Mouse (Mus musculus): Measurements from ENCODE around the gene Pank1.

Gene Pank1

GRCm38 (mm10) chr19:34819577-34820170 lies 59.6 kb downstream of the Pank1 start:
- DNase-seq = peak; percentile 66 to 91

- DNase-seq = no peak
These were observed 63.9 kb downstream of the Pank1 start for GRCm38 (mm10) chr19:34815371-34815770.

DNA sequence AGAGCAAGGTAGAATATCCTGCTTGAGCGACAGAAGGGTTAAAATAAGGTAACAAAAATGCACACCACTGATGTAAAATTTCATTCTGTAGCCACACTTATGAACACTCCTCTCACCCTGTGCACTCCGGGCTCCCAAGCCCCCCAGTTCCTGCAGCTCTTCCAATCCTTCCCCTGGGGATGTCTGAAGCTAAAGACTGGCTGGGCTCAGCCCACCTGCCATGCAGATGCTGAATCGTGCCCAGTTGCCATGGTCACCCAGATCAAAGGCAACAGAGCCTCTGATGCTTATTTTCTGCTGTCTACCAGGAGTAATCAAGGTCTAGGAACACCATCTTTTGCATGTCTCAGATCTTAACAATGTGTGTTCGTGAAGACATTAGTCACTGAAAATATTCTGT lies 64.6 kb downstream of the Pank1 start:
- DNase-seq = no peak

- no peak for DNase-seq
These were observed 65.3 kb downstream of the Pank1 start for GRCm38 (mm10) chr19:34813961-34814360.

DNA sequence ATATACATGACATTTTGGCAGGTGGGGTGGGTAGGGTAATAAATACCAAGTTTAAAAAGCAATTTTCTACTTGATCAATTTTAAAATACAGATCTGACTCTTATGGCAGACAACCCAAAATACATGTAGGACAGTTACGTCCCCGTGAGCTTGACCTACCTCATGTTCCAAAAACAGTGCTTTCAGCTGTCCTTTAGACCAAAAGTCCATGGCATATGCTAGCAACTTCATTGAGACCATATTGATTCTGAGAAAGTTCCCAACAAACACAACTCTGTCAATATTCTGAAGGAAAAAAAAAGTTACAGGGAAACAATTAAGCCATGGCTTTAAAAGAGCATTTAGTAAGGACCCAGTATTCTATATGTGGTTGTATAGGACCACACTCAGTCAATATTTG lies 65.7 kb downstream of the Pank1 start:
- no peak for DNase-seq

- DNase-seq = no peak
These were observed 66.5 kb downstream of the Pank1 start for GRCm38 (mm10) chr19:34812711-34813110.

DNA sequence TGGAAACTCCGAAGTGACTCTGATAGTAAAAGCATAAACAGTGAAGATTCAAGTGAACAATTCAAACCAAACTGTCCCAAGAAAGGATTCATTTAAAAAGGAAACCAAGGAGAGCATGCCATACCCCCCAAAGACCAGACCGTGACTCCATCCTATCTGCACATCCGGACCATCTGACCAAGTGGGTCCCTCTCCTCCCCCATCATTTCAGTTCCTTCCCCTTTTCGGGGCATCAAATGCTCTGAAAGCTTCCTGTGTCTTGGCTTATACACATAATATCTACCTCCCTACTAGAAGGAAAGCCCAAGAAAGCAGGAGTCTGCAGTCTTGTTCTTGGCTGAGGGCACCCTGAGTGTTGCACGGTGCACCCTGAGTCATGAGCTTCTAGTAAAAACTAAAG lies 72.1 kb downstream of the Pank1 start:
- DNase-seq = no peak

DNA sequence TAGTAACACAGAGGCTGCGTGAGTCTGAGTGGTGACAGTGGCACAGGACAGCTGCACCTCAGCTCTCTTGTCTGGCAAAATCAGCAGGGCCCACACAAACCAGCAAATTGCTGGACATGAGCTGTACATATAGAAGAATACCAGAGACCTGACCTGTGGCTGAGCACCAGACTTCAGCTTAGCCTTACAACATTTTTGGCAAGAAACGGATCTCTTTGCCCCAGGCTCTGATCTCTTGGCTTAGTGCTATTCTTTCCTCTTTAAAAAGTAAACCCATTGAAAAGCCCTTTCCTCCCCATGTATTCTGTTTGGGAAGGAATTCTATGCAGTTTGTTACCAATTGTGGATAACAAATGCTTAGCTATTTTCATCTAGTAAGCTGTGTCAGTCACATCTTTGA lies 74.2 kb downstream of the Pank1 start:
- DNase-seq = no peak

GRCm38 (mm10) chr19:34804531-34804930 lies 74.7 kb downstream of the Pank1 start:
- no peak for DNase-seq

- DNase-seq = no peak
These were observed 75.9 kb downstream of the Pank1 start for GRCm38 (mm10) chr19:34803396-34803795.

GRCm38 (mm10) chr19:34799644-34800267 lies 79.5 kb downstream of the Pank1 start:
- DNase-seq = no peak

- DNase-seq = no peak
These were observed 82.9 kb downstream of the Pank1 start for GRCm38 (mm10) chr19:34796396-34796795.

DNA sequence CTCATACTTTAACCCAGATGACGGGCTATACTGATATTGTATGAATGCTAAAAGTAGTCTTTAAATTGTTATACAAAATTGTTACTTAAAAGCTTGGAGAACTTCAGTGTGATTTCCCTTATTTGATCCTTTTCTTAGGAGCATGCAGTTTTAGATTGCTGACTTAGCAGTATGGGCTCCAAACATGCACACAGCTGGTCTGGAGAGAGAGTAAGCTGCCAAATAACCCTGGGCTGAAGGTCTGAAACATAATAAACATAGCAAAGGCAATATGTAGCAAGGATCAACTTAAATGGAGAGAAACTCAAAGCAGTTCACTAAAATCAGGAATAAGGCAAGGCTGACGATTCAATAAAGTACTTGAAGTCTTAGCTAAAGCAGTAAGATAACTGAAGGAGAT lies 96.8 kb downstream of the Pank1 start:
- no peak for DNase-seq

DNA sequence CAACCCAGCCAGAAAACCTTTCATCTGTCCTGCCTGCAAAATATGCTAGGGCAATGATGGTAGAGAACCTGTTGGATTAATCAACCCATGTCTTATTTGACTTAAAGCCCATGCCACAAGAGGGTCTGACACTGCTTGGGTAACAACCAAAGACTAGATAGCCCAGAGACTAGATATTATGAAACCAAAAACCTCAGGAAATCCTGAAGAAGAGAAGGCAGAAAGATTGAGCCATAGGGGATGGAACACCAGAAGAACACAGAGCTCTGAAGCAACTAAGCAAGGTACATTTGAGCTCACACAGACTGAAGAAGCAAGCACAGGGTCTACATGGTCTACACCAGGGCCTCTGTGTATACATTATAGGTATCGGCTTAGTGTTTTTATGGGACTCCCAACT lies 100.3 kb downstream of the Pank1 start:
- DNase-seq = no peak

- DNase-seq = peak in 1 of 2 experiments; percentile 13
These were observed 101.2 kb downstream of the Pank1 start for GRCm38 (mm10) chr19:34778098-34778497.

DNA sequence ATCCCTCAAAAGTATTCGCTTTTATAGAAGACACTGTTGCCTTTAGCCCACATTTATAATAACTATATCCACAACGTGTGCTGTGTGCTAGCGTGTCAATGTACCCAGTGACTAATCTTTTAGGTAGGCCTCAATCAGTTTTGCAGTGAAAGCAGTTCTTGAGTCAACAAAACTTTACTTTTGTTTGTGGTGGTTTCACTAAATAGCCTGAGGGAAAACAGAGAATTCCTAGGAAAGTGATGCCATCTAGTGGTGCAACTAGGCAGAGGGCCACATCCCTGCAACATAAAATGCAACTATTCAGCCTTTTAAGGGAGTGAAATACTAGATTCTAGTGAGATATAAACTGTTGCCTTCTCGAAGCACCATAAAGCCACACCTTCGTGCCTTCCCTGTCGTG lies 106.5 kb downstream of the Pank1 start:
- DNase-seq = peak; percentile 61 to 79

DNA sequence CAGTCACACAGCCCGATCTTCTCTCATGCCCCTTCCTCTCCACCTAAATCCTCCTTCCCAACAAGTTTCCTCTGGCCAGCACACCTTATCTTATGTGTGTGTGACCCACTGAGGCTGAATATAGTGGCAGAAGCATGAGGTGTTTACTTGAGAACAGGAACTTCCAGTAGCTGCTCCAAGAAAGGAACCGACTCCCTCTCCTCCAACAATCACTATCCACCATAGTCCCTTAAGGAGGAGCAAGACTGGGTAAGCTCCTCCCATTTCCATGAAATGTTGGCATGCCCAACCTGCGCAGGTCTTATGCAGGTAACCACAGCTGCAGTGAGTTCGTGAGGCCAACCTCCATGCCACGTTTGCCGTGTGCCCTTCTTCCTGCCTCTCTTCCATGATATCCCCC lies 108.5 kb downstream of the Pank1 start:
- no peak for DNase-seq

- peak; percentile 70 to 79 for DNase-seq
These were observed 120.5 kb downstream of the Pank1 start for GRCm38 (mm10) chr19:34758754-34759153.
